Mouse (Mus musculus) kidney, postnatal 0 days (tissue): Measurements from ENCODE around the gene Gys2. TPM values are rescaled to one million over a fixed set of nuclear protein-coding genes. Genes with fewer than 3 reads are reported as not detected.
A peak's percentile ranks its signal among the peaks of the same experiment; 100 is the strongest.

ENCODE experiments used
- ATAC-seq: fragments of 200-750 bp; cut with Nextera tagmentation; replicated peaks from 2 replicates; pipeline ENCODE4 v1.8.0; 2017; ENCODE audit warnings: low read depth, moderate number of reproducible peaks, moderate TSS enrichment, moderate library complexity; ENCODE audit not compliant: low FRiP score
- DNase-seq: peaks from one replicate; pipeline ENCODE4 v3.0.0-alpha.2; 2016; ENCODE audit warnings: low spot score
- H3K27ac ChIP-seq: fragments of 300-500 bp; sonication (generic); 2 replicates; pipeline ENCODE4 v1.5.1; 2014; ENCODE audit warnings: mild to moderate bottlenecking
- H3K27me3 ChIP-seq: fragments of 300-500 bp; sonication (generic); 2 replicates; pipeline ENCODE4 v1.6.1; 2014; ENCODE audit warnings: low read length, mixed read lengths; ENCODE audit not compliant: insufficient read depth
- H3K36me3 ChIP-seq: fragments of 300-500 bp; sonication (generic); 2 replicates; pipeline ENCODE4 v1.6.1; 2014; ENCODE audit warnings: low read length, mixed read lengths; ENCODE audit not compliant: insufficient read depth
- H3K4me1 ChIP-seq: fragments of 300-500 bp; sonication (generic); replicated peaks from 2 replicates; pipeline ENCODE4 v1.6.1; 2014; ENCODE audit warnings: antibody characterized with exemption, low read length, mixed read lengths; ENCODE audit not compliant: insufficient read depth
- H3K4me2 ChIP-seq: fragments of 300-500 bp; sonication (generic); 2 replicates; pipeline ENCODE4 v1.6.1; 2014; ENCODE audit warnings: mild to moderate bottlenecking, low read length, moderate library complexity, mixed read lengths
- H3K4me3 ChIP-seq: fragments of 300-500 bp; sonication (generic); replicated peaks from 2 replicates; pipeline ENCODE4 v1.5.1; 2014; ENCODE audit warnings: low read depth, low read length
- H3K9ac ChIP-seq: fragments of 300-500 bp; sonication (generic); 2 replicates; pipeline ENCODE4 v1.6.1; 2014; ENCODE audit warnings: low read depth, low read length
- H3K9me3 ChIP-seq: fragments of 300-500 bp; sonication (generic); replicated peaks from 2 replicates; pipeline ENCODE4 v1.6.1; 2016; ENCODE audit warnings: low read length, inconsistent platforms, mixed read lengths
- CTCF ChIP-seq: IDR thresholded peaks from 2 replicates; pipeline ENCODE4 v1.5.1; 2016; ENCODE audit warnings: antibody characterized with exemption, low read depth, mild to moderate bottlenecking, moderate library complexity
- WGBS: fragments of 180-500 bp; shearing (Covaris S2); extraction: QIAGEN DNeasy Blood & Tissue Kit; methylation state at CpG from one replicate; pipeline ENCODE4 v1.1.7; 2014; 5-methylcytosine and 5-hydroxymethylcytosine counted together
- polyA plus RNA-seq: library from polyadenylated mRNA; unstranded; fragments of >200 nt; fragmentation: Nextera tagmentation; extraction: Ambion mirVana; gene quantifications from 2 replicates; pipeline ENCODE4 v1.2.1, GENCODE M21; 2015

Gene Gys2
- polyA plus RNA-seq, 1 experiment from 2014 or later = not detected

- no peaks in the 10 kb centered on the region for H3K27me3 ChIP-seq
- H3K27ac ChIP-seq = no peak overlapping the region
- no peaks in the 10 kb centered on the region for H3K9me3 ChIP-seq
- TF ChIP-seq CTCF = no peak
- DNase-seq (no peak), ATAC-seq (no peak)
- H3K4me2 ChIP-seq = no peak overlapping the region
- no peak overlapping the region for H3K4me3 ChIP-seq
- H3K4me1 ChIP-seq = no peaks in the 10 kb centered on the region
- WGBS = 49% methylated on average over 12 of the region's 12 CpGs
- no peaks in the 10 kb centered on the region for H3K36me3 ChIP-seq
- no peak overlapping the region for H3K9ac ChIP-seq
These were observed 21.5 kb downstream of the Gys2 start for GRCm38 (mm10) chr6:142451381-142451780.

DNA sequence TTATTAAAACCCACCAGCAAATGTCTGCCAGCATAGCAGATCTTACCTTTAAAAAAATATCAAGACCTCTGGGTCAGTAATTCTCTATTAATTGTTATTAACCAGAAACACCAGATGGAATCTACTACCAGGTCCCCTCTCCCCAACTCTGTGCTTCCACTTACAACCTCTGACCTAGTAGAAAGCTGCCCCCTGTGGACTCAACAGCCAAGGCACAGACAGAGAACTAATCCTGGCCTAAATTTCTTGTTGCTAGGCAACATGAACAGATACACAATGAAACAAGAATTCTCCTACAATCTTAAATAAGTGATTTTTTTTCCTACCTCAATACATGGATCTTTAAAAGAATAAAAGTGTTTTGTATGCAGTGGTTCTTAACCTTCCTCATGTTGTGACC is 43.8 kb downstream of the Gys2 start:
- TF ChIP-seq CTCF = no peak
- Histone ChIP-seq H3K27ac (no peak overlapping the region), H3K4me3 (no peak overlapping the region), H3K9me3 (no peaks in the 10 kb centered on the region), H3K36me3 (no peaks in the 10 kb centered on the region), H3K4me1 (no peaks in the 10 kb centered on the region), H3K27me3 (no peaks in the 10 kb centered on the region), H3K4me2 (no peak overlapping the region), H3K9ac (no peak overlapping the region)
- DNase-seq (no peak), ATAC-seq (no peak)

DNA sequence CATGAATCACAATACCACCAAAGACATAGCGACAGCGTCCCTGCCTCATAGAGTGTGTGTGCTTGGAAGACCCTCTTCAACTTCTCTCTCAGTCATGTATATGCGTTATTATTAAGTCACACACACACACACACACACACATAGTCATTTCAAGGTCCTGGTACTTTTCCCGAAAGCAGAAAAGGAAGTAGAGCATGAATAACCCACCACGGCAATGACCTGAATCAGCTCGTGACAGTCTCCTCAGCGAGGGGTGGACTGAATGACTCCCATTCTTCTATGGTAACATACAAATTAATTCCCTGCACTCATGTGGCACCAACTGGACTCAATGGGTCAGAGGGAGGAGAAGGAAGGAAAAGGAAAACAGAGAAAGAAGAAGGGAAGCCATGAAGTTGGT is 47.9 kb downstream of the Gys2 start:
- H3K36me3 ChIP-seq = no peaks in the 10 kb centered on the region
- no peaks in the 10 kb centered on the region for H3K4me1 ChIP-seq
- 65% methylated on average over 7 of the region's 7 CpGs for WGBS
- no peak overlapping the region for H3K4me3 ChIP-seq
- H3K27me3 ChIP-seq = no peaks in the 10 kb centered on the region
- no peak for TF ChIP-seq CTCF
- no peak overlapping the region for H3K4me2 ChIP-seq
- no peak for ATAC-seq
- H3K9me3 ChIP-seq = no peaks in the 10 kb centered on the region
- no peak for DNase-seq
- H3K27ac ChIP-seq = no peak overlapping the region
- no peak overlapping the region for H3K9ac ChIP-seq

- H3K36me3 ChIP-seq = no peaks in the 10 kb centered on the region
- DNase-seq (no peak), ATAC-seq (0 out of 2 replicates have a peak, but pooled peaks have one; percentile 33)
- peak overlapping the region; percentile 11; the same call in 1 of the 2 replicates for H3K4me3 ChIP-seq
- WGBS = 4% methylated on average over 23 of the region's 24 CpGs
- H3K27me3 ChIP-seq = peaks cover 7% of the 10 kb centered on the region; the same call in 1 of the 2 replicates
- H3K27ac ChIP-seq = no peak overlapping the region
- no peaks in the 10 kb centered on the region for H3K9me3 ChIP-seq
- H3K4me1 ChIP-seq = 0 out of 2 replicates have a peak, but pooled peaks cover 8% of the 10 kb centered on the region
- TF ChIP-seq CTCF = no peak
- H3K9ac ChIP-seq = 0 out of 2 replicates have a peak overlapping the region, but pooled peaks have one; percentile 35
- H3K4me2 ChIP-seq = peak overlapping the region; percentile 65
These were observed 58.3 kb downstream of the Gys2 start for GRCm38 (mm10) chr6:142414597-142414996.

- no peaks in the 10 kb centered on the region for H3K9me3 ChIP-seq
- no peaks in the 10 kb centered on the region for H3K36me3 ChIP-seq
- WGBS = 14% methylated on average over 12 of the region's 12 CpGs
- no peak overlapping the region for H3K9ac ChIP-seq
- 0 out of 2 replicates have a peak, but pooled peaks cover 8% of the 10 kb centered on the region for H3K4me1 ChIP-seq
- no peak overlapping the region for H3K4me3 ChIP-seq
- TF ChIP-seq CTCF = no peak
- peaks cover 7% of the 10 kb centered on the region; the same call in 1 of the 2 replicates for H3K27me3 ChIP-seq
- H3K4me2 ChIP-seq = no peak overlapping the region
- DNase-seq (no peak), ATAC-seq (no peak)
- H3K27ac ChIP-seq = no peak overlapping the region
These were observed 59.1 kb downstream of the Gys2 start for GRCm38 (mm10) chr6:142413845-142414244.

- peak within 1 kb of the TSS; percentile 65; the same call in 1 of the 2 replicates for H3K4me2 ChIP-seq
- TF ChIP-seq CTCF = no peak
- H3K36me3 ChIP-seq = no peaks in the 10 kb centered on the region
- DNase-seq = no peak
- H3K27ac ChIP-seq = no peak within 1 kb of the TSS
- H3K4me3 ChIP-seq = no peak within 1 kb of the TSS
- no peak for ATAC-seq
- 0 out of 2 replicates have a peak, but pooled peaks cover 8% of the 10 kb centered on the region for H3K4me1 ChIP-seq
- WGBS = 54% methylated on average over 11 of the region's 11 CpGs
- H3K9ac ChIP-seq = no peak within 1 kb of the TSS
- H3K9me3 ChIP-seq = no peaks in the 10 kb centered on the region
- peaks cover 7% of the 10 kb centered on the region; the same call in 1 of the 2 replicates for H3K27me3 ChIP-seq
These were observed 59.9 kb downstream of the Gys2 start, which contains the start of gene Spx for GRCm38 (mm10) chr6:142412906-142413491. Spx (plus strand) TSS chr6:142413441.
